Mouse (Mus musculus) cerebellum, postnatal 4 days (tissue): ENCODE data around the gene Smg6.

Experiments used
- DNase-seq, 2 experiments: peaks; one replicate each; pipeline ENCODE4 v3.0.0; 2022; ENCODE audit warnings: low spot score in 2 of 2, mixed read lengths in 1 of 2

Gene Smg6

GRCm38 (mm10) chr11:74929111-74929510 is 3.5 kb downstream of the Smg6 start:
- no peak for DNase-seq

- DNase-seq: no peak
Measured at GRCm38 (mm10) chr11:74930391-74930790, 4.8 kb downstream of the Smg6 start.

- DNase-seq: no peak
Measured at GRCm38 (mm10) chr11:74946348-74946747, 20.7 kb downstream of the Smg6 start.

GRCm38 (mm10) chr11:74954901-74955300 is 29.3 kb downstream of the Smg6 start:
- DNase-seq: no peak

GRCm38 (mm10) chr11:74956006-74956405 is 30.4 kb downstream of the Smg6 start:
- no peak for DNase-seq

GRCm38 (mm10) chr11:74957600-74957999 is 32.0 kb downstream of the Smg6 start:
- DNase-seq: no peak

GRCm38 (mm10) chr11:74959501-74959900 is 33.9 kb downstream of the Smg6 start:
- DNase-seq: no peak

- DNase-seq: no peak
Measured at GRCm38 (mm10) chr11:74960031-74960551, 34.5 kb downstream of the Smg6 start.

- no peak for DNase-seq
Measured at GRCm38 (mm10) chr11:74961953-74962352, 36.3 kb downstream of the Smg6 start.

- DNase-seq: no peak
Measured at GRCm38 (mm10) chr11:74962846-74963407, 37.3 kb downstream of the Smg6 start.

GRCm38 (mm10) chr11:74965516-74965915 is 39.9 kb downstream of the Smg6 start:
- no peak for DNase-seq

GRCm38 (mm10) chr11:74973290-74974157 is 47.9 kb downstream of the Smg6 start:
- DNase-seq: no peak

- no peak for DNase-seq
Measured at GRCm38 (mm10) chr11:74974615-74975014, 49.0 kb downstream of the Smg6 start.

GRCm38 (mm10) chr11:74976835-74977687 is 51.4 kb downstream of the Smg6 start:
- DNase-seq: no peak

- peak; percentile 55 to 70 for DNase-seq
Measured at GRCm38 (mm10) chr11:74981464-74981863, 55.8 kb downstream of the Smg6 start.

GRCm38 (mm10) chr11:74982241-74982640 is 56.6 kb downstream of the Smg6 start:
- no peak for DNase-seq

GRCm38 (mm10) chr11:74988162-74988561 is 62.5 kb downstream of the Smg6 start:
- DNase-seq: no peak

- no peak for DNase-seq
Measured at GRCm38 (mm10) chr11:74989047-74989446, 63.4 kb downstream of the Smg6 start.

- no peak for DNase-seq
Measured at GRCm38 (mm10) chr11:74990501-74990900, 64.9 kb downstream of the Smg6 start.

GRCm38 (mm10) chr11:74991290-74991689 is 65.7 kb downstream of the Smg6 start:
- DNase-seq: no peak

- DNase-seq: no peak
Measured at GRCm38 (mm10) chr11:74992427-74992987, 66.9 kb downstream of the Smg6 start.

GRCm38 (mm10) chr11:74994141-74994540 is 68.5 kb downstream of the Smg6 start:
- no peak for DNase-seq
